Comparison of ENCODE assay signal across 8 mouse cellular contexts in the genomic region with DNA sequence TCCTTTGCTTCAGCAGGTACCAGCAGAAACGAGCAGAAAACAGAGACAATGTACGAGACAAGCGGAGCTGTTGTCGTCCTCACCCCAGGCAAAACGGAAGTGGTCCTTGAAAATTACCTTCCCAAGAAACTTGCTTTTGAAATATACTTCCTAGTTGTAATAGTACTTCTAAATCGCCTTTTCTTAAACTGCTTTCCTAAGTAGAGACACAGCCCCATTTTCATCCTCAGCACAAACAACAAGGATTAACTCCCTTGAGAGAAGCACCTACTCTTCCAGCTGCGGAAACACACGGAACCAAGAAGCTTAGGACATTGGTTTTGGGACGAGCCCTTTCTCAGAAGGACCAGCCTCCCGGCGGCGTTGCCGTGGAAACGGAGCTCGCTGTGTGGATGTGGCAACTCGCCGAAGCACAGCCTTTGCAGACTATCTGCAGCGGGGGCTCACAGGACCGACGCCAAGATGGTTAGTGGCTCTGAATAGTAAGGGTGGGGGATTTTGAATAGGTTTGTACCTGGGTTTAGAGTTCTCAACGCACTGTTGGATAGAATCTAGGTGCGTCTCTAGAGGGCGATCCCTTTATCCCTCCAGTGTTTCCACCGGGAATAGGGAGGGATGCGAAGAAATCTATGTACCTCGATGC. TPM values are rescaled to one million over a fixed set of nuclear protein-coding genes. Genes with fewer than 3 reads are reported as not detected.
DNase-seq lines count a peak whose midpoint lies in the region; ATAC-seq and TF ChIP-seq lines count a peak whose summit lies in the region.

Ttc26 (plus strand) TSS at position 341 of the 643 bp plus-strand sequence.

- peaks cover 15% of the 10 kb centered on the region for H3K36me3 ChIP-seq in hindbrain, embryonic 13.5 days

- peak within 1 kb of the TSS; percentile 59 for H3K4me3 ChIP-seq in hindbrain, embryonic 13.5 days

- no peak for TF ChIP-seq CTCF in Patski (IDR thresholded peaks at IDR 0.05)

- POLR2A ChIA-PET in Patski (lab: Charles Lee), result interaction anchor here (1.0 kb wide), 1 partner anchor 9 kb away, joined by 3 read pairs; no protein-coding TSS in a partner anchor

- ATAC-seq in Patski, result peak; percentile 47
- peak; percentile 92 for ATAC-seq in hindbrain, embryonic 13.5 days (ENCODE audit: low FRiP score)

- peak within 1 kb of the TSS; percentile 76 for H3K9ac ChIP-seq in hindbrain, embryonic 13.5 days

- no peaks in the 10 kb centered on the region for H3K9me3 ChIP-seq in hindbrain, embryonic 13.5 days

- H3K27ac ChIP-seq in hindbrain, embryonic 13.5 days, result peak within 1 kb of the TSS; percentile 73

- peaks cover 13% of the 10 kb centered on the region for H3K4me1 ChIP-seq in hindbrain, embryonic 13.5 days (replicated peaks)

- under 1% methylated on average over 26 of the region's 26 CpGs for WGBS in hindbrain, embryonic 13.5 days

- H3K4me2 ChIP-seq in hindbrain, embryonic 13.5 days, result peak within 1 kb of the TSS; percentile 78

- no peaks in the 10 kb centered on the region for H3K27me3 ChIP-seq in Patski
- H3K27me3 ChIP-seq in hindbrain, embryonic 13.5 days, result 0 out of 2 replicates have a peak, but pooled peaks cover 6% of the 10 kb centered on the region

- DNase-seq in Patski (ENCODE audit: low read depth, low spot score), result peak; percentile 73
- peak; percentile 93 for DNase-seq in cerebellum, postnatal 14 days
- peak; percentile 74 to 82 for DNase-seq in frontal cortex, postnatal 14 days (ENCODE audit: low spot score in 2 of 2)
- DNase-seq in layer of hippocampus, postnatal 25 days (ENCODE audit: extremely low spot score in 1 of 2, low spot score in 1 of 2), result peak; percentile 76 to 87
- peak; percentile 85 for DNase-seq in lung, postnatal 25 days (ENCODE audit: low spot score)
- DNase-seq in retina, embryonic 14.5 days (ENCODE audit: low spot score), result peak; percentile 95
- peak; percentile 90 for DNase-seq in thymus, postnatal 4 days

- CTCF ChIA-PET in Patski (lab: Charles Lee), result interaction anchor here (1.5 kb wide), 1 partner anchor 9 kb away, joined by 3 read pairs; no protein-coding TSS in a partner anchor

- in situ Hi-C loops in Patski (cut with MboI; ENCODE audit: low pct_unique_long_range_greater_than_20kb), result no loop called here

RNA-seq across cellular contexts. Expression of gene Ttc26, which starts in this region (rescaled TPM):
- polyA plus RNA-seq in Patski (2021), result 13.2 TPM
- 6.7 and 7.3 TPM in 2 replicates for polyA plus RNA-seq in hindbrain, embryonic 13.5 days (2015; fragmentation: Nextera tagmentation; extraction: Ambion mirVana)
- 10 to 100 TPM in 1 of 2 experiments, 1 to 10 TPM in 1; 9.0 to 11.8 TPM for total RNA-seq in layer of hippocampus, postnatal 25 days (2021)

Comparison
In these comparisons a context has a peak if more than half of its experiments do, and no peak if none do; other contexts are left out.
1. Peak in every context shown above with its lines: DNase-seq, ATAC-seq, H3K4me3 ChIP-seq and H3K27ac ChIP-seq.